Mouse (Mus musculus) liver, embryonic 15.5 days (tissue): Measurements from ENCODE around the gene Tlr12. TPM values are rescaled to one million over a fixed set of nuclear protein-coding genes. Genes with fewer than 3 reads are reported as not detected.
"Not testable (repeated sequence)": the region's sequence is repeated elsewhere in the genome, so short reads cannot be mapped to it uniquely, and the experiment has no call there.

Experiments used
- ATAC-seq: fragments of 200-750 bp; cut with Nextera tagmentation; 2 replicates; pipeline ENCODE4 v1.8.0; 2017; ENCODE audit warnings: moderate number of reproducible peaks, mild to moderate bottlenecking, moderate library complexity; ENCODE audit not compliant: insufficient read depth
- H3K27ac ChIP-seq: fragments of 300-500 bp; sonication (generic); replicated peaks from 2 replicates; pipeline ENCODE4 v1.5.1; 2015; ENCODE audit warnings: mild to moderate bottlenecking, inconsistent platforms
- H3K27me3 ChIP-seq: fragments of 300-500 bp; sonication (generic); 2 replicates; pipeline ENCODE4 v1.6.1; 2015; ENCODE audit warnings: mild to moderate bottlenecking, inconsistent platforms
- H3K36me3 ChIP-seq: fragments of 300-500 bp; sonication (generic); replicated peaks from 2 replicates; pipeline ENCODE4 v1.6.1; 2015; ENCODE audit warnings: moderate library complexity, mild to moderate bottlenecking, inconsistent platforms
- H3K4me1 ChIP-seq: fragments of 300-500 bp; sonication (generic); replicated peaks from 2 replicates; pipeline ENCODE4 v1.6.1; 2015; ENCODE audit warnings: inconsistent platforms
- H3K4me2 ChIP-seq: fragments of 300-500 bp; sonication (generic); 2 replicates; pipeline ENCODE4 v1.6.1; 2015; ENCODE audit warnings: moderate library complexity, mild to moderate bottlenecking, inconsistent platforms
- H3K4me3 ChIP-seq: fragments of 300-500 bp; sonication (generic); replicated peaks from 2 replicates; pipeline ENCODE4 v1.5.1; 2015; ENCODE audit warnings: mild to moderate bottlenecking, inconsistent platforms
- H3K9ac ChIP-seq: fragments of 300-500 bp; sonication (generic); 2 replicates; pipeline ENCODE4 v1.6.1; 2015; ENCODE audit warnings: moderate library complexity, mild to moderate bottlenecking, inconsistent platforms
- H3K9me3 ChIP-seq: fragments of 300-500 bp; sonication (generic); replicated peaks from 2 replicates; pipeline ENCODE4 v1.6.1; 2016; ENCODE audit warnings: inconsistent platforms
- WGBS: fragments of 180-500 bp; shearing (Covaris S2); methylation state at CpG from one replicate; pipeline ENCODE4 v1.1.7; 2015; ENCODE audit warnings: mixed read lengths; ENCODE audit not compliant: insufficient replicate concordance; 5-methylcytosine and 5-hydroxymethylcytosine counted together
- polyA plus RNA-seq: library from polyadenylated mRNA; unstranded; fragments of >200 nt; fragmentation: Nextera tagmentation; extraction: Ambion mirVana; gene quantifications from 2 replicates; pipeline ENCODE4 v1.2.1, GENCODE M21; 2015

Gene Tlr12
- polyA plus RNA-seq, 1 experiment from 2014 or later: 1.2 TPM

GRCm38 (mm10) chr4:128618963-128619362 is 544 bp upstream of the Tlr12 start:
- Histone ChIP-seq H3K36me3 (no peaks in the 10 kb centered on the region), H3K9ac (no peak overlapping the region), H3K9me3 (no peaks in the 10 kb centered on the region), H3K27ac (no peak overlapping the region), H3K4me1 (peaks cover 18% of the 10 kb centered on the region), H3K4me2 (no peak overlapping the region), H3K4me3 (no peak overlapping the region), H3K27me3 (peaks cover 51% of the 10 kb centered on the region)
- 37% methylated on average over 2 of the region's 2 CpGs for WGBS
- no peak for ATAC-seq

GRCm38 (mm10) chr4:128617363-128618120 is 877 bp downstream of the Tlr12 start:
- no peak overlapping the region for H3K27ac ChIP-seq
- no peaks in the 10 kb centered on the region for H3K9me3 ChIP-seq
- H3K27me3 ChIP-seq: peaks cover 51% of the 10 kb centered on the region
- no peak overlapping the region for H3K4me3 ChIP-seq
- H3K9ac ChIP-seq: no peak overlapping the region
- H3K4me2 ChIP-seq: peak overlapping the region; percentile 13
- H3K4me1 ChIP-seq: peaks cover 18% of the 10 kb centered on the region
- 13% methylated on average over 17 of the region's 17 CpGs for WGBS
- ATAC-seq: peak; percentile 37; the same call in 1 of the 2 replicates
- no peaks in the 10 kb centered on the region for H3K36me3 ChIP-seq

GRCm38 (mm10) chr4:128615761-128616160 is 2.7 kb downstream of the Tlr12 start:
- WGBS: 43% methylated on average over 14 of the region's 14 CpGs
- Histone ChIP-seq H3K36me3 (no peaks in the 10 kb centered on the region), H3K27me3 (peaks cover 51% of the 10 kb centered on the region), H3K9me3 (no peaks in the 10 kb centered on the region), H3K9ac (no peak overlapping the region), H3K4me1 (peaks cover 16% of the 10 kb centered on the region), H3K4me2 (peak overlapping the region; percentile 3; the same call in 1 of the 2 replicates), H3K27ac (no peak overlapping the region), H3K4me3 (no peak overlapping the region)
- ATAC-seq: no peak

- Histone ChIP-seq H3K4me1 (peaks cover 31% of the 10 kb centered on the region), H3K4me3 (no peak overlapping the region), H3K9ac (no peak overlapping the region), H3K4me2 (no peak overlapping the region), H3K27me3 (peaks cover 39% of the 10 kb centered on the region), H3K9me3 (no peaks in the 10 kb centered on the region), H3K27ac (no peak overlapping the region), H3K36me3 (no peaks in the 10 kb centered on the region)
- WGBS: 22% methylated on average over 8 of the region's 8 CpGs
- ATAC-seq: no peak
These were observed 5.1 kb downstream of the Tlr12 start for GRCm38 (mm10) chr4:128613326-128613725.

GRCm38 (mm10) chr4:128611726-128612125 is 6.7 kb downstream of the Tlr12 start:
- ATAC-seq, H3K9me3 ChIP-seq, H3K4me3 ChIP-seq, H3K9ac ChIP-seq, H3K4me2 ChIP-seq, H3K27ac ChIP-seq, H3K36me3 ChIP-seq: not testable (repeated sequence)
- Histone ChIP-seq H3K27me3 (peaks cover 23% of the 10 kb centered on the region), H3K4me1 (peaks cover 27% of the 10 kb centered on the region)
- 70% methylated on average over 3 of the region's 3 CpGs for WGBS

- peak overlapping the region; percentile 90 for H3K4me2 ChIP-seq
- peaks cover 13% of the 10 kb centered on the region for H3K27me3 ChIP-seq
- no peaks in the 10 kb centered on the region for H3K36me3 ChIP-seq
- H3K9me3 ChIP-seq: no peaks in the 10 kb centered on the region
- H3K27ac ChIP-seq: peak overlapping the region; percentile 16; the same call in 1 of the 2 replicates
- H3K9ac ChIP-seq: no peak overlapping the region
- ATAC-seq: no peak
- 28% methylated on average over 10 of the region's 10 CpGs for WGBS
- peaks cover 25% of the 10 kb centered on the region for H3K4me1 ChIP-seq
- peak overlapping the region; percentile 74 for H3K4me3 ChIP-seq
These were observed 7.7 kb downstream of the Tlr12 start for GRCm38 (mm10) chr4:128610706-128611105.

GRCm38 (mm10) chr4:128609925-128610402 is 8.5 kb downstream of the Tlr12 start, which contains the start of gene Zscan20:
Gene Zscan20 (minus strand): TSS chr4:128610098.
- H3K27me3 ChIP-seq: 0 out of 2 replicates have a peak, but pooled peaks cover 7% of the 10 kb centered on the region
- peak within 1 kb of the TSS; percentile 64 for H3K27ac ChIP-seq
- peak within 1 kb of the TSS; percentile 55 for H3K9ac ChIP-seq
- peaks cover 23% of the 10 kb centered on the region for H3K4me1 ChIP-seq
- WGBS: under 1% methylated on average over 24 of the region's 24 CpGs
- H3K4me2 ChIP-seq: peak within 1 kb of the TSS; percentile 90
- H3K9me3 ChIP-seq: no peaks in the 10 kb centered on the region
- peak; percentile 98 for ATAC-seq
- peak within 1 kb of the TSS; percentile 74 for H3K4me3 ChIP-seq
- H3K36me3 ChIP-seq: no peaks in the 10 kb centered on the region

- 7% methylated on average over 27 of the region's 27 CpGs for WGBS
These were observed 9.0 kb downstream of the Tlr12 start for GRCm38 (mm10) chr4:128609276-128609924.

GRCm38 (mm10) chr4:128607661-128608060 is 10.8 kb downstream of the Tlr12 start:
- ATAC-seq: no peak
- Histone ChIP-seq H3K4me2 (no peak overlapping the region), H3K27ac (no peak overlapping the region), H3K36me3 (peaks cover 13% of the 10 kb centered on the region; the same call in 1 of the 2 replicates), H3K9ac (no peak overlapping the region), H3K4me1 (peaks cover 23% of the 10 kb centered on the region), H3K9me3 (no peaks in the 10 kb centered on the region), H3K27me3 (no peaks in the 10 kb centered on the region), H3K4me3 (no peak overlapping the region)
- WGBS: 79% methylated on average over 11 of the region's 11 CpGs

More at GRCm38 (mm10) chr4:128609276-128609924, 9.0 kb downstream of the Tlr12 start:
- ATAC-seq: no peak; the same call in none of the 2 replicates
- Histone ChIP-seq H3K27me3 (0 out of 2 replicates have a peak, but pooled peaks cover 1% of the 10 kb centered on the region), H3K4me3 (peak overlapping the region; percentile 74), H3K9me3 (no peaks in the 10 kb centered on the region), H3K4me1 (peaks cover 23% of the 10 kb centered on the region), H3K27ac (peak overlapping the region; percentile 64), H3K9ac (peak overlapping the region; percentile 55), H3K4me2 (peak overlapping the region; percentile 90), H3K36me3 (no peaks in the 10 kb centered on the region)

- no peak overlapping the region for H3K27ac ChIP-seq
- peaks cover 23% of the 10 kb centered on the region for H3K4me1 ChIP-seq
- no peaks in the 10 kb centered on the region for H3K27me3 ChIP-seq
- no peak overlapping the region for H3K4me3 ChIP-seq
- no peak overlapping the region for H3K4me2 ChIP-seq
- WGBS: 79% methylated on average over 7 of the region's 7 CpGs
- H3K9me3 ChIP-seq: no peaks in the 10 kb centered on the region
- no peak overlapping the region for H3K9ac ChIP-seq
- peaks cover 13% of the 10 kb centered on the region; the same call in 1 of the 2 replicates for H3K36me3 ChIP-seq
- ATAC-seq: no peak
These were observed 11.8 kb downstream of the Tlr12 start for GRCm38 (mm10) chr4:128606586-128606985.
